Mouse (Mus musculus): ENCODE data around the gene Lhx5.

The Lhx5 gene

DNA sequence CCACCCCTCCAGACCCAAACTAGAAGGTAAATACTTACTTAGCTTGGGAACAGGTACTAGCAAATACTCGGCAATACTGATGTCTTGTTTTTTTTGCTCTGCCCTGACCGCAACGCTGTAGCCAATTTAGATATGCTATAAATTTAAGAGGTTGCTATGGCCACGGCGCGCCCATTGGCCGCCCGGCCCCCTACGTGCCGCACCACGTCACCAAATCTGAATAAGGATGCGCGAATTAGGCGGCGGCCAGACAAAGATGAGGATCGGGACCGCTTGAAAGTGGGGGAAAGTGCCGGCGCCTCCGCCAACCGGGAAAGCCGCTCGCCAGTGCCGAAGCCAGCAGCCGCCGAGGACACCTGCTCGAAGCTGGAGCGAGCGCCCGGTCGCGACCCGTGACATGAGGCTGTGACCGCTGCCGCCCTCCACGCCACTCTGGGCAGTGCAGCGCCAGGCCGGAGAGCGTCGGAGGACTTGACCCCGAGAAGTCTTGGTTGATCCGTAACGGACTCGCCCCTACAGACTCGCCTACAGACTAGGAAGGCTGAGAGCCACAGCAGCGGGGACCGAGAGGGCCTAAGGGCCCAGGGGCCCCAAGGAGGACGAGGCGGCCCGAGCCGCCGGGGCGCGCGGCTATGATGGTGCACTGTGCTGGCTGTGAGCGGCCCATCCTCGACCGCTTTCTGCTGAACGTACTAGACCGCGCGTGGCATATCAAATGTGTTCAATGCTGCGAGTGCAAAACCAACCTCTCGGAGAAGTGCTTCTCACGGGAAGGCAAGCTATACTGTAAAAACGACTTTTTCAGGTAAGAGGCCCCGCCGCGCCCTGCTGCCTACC lies at the start of gene Lhx5:
Lhx5 (plus strand) TSS at position 51 of the 837 bp plus-strand sequence.
- peak; percentile 43 for DNase-seq (ENCODE audit: low spot score)

DNA sequence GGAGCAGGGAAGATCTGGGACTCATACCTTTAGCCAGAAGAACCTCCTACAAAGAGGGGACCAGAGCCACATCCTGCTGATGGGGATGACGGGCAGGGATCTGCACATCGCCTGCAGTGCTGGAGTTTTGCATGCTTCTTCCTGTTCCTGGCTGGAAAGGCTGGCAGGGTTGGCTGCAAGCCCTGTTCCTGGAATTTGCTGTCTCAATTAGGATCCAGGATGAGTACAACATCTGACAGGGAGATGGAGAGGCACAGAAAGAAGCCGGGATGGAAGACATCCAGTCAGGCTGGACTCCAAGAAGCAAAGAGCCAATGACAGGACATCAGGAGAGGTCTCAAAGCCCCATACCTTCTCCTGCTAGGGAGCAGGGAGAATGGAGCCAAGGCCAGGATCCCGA lies 45.1 kb upstream of the Lhx5 start:
- no peak for DNase-seq (ENCODE audit: low spot score)

DNA sequence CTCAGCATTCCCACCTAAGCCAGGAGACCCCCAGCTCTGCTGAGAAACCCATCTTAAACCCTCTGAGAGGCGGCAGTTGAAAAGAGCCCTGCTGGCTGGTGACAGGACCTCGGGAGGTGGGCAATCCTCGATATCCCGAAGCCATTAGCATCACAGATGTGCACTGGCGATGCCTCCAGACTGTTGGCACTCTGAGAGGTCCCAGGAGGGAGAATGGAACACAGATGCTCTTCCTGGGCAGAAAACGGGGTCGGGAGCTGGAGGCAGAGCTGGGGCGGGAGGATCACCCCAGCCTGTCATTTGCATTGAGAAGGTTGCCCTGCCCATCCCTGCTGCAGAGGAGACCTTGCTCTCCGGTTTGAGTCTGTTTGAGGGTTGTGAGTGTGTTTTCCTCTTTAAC lies 42.7 kb upstream of the Lhx5 start:
- no peak for DNase-seq (ENCODE audit: low spot score)

DNA sequence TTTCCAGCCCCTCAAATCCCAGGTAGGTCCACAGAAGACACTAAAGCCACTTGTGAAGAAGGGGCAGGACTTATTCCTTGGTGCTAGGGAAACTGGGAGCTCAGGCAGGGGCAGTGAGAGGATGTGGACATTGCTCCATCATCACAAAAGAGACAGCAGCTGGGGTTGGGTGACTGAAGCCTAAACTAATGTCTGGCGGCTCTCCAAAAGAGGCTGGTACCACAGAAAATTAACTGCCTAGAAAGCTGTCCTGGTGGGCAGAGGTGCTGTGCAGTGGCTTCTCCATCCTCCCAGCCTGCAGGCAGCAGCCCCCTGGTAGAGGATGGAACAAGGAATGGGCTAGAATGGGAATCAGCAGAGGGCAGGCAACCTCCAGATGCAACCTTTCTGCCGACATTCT lies 41.5 kb upstream of the Lhx5 start:
- no peak for DNase-seq (ENCODE audit: low spot score)

DNA sequence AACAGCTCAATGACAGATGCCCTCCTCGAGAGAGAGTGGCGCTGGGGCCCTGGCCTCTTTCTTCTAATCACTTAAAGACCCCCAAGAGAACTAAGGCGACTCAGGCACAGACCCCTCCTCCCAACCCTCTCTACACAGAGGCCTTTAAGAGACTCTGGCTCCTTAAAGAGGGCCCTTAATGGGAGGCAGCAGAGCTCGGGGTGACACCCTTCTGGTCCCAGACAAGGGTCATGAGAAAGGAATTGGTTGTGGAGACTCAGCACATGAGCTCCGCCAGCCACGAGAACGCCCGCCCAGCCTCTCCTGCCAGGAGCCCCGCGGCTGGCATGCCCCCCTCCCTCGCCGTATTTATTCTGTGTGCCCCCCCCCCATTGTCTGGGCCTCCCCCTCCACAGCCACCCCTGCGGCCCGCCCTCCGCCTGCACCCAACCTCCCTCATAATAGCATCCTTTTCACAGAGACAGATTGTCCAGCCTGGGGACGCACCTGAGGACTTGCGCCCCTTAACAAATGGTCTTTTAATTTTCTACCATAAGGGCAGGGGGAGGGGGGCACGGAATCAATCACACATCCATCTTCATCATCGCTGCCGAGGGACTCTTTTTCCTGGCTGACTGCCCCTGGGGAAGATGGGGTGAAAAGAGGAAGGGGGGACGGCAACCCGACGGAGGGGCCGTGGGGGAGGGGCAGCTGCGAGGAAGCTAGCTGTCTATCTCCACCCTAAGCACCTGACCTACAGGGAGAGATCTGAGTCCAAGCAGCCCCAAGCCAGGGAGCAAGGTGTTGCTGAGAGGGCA lies 37.4 kb upstream of the Lhx5 start:
- DNase-seq (ENCODE audit: low spot score), result no peak

DNA sequence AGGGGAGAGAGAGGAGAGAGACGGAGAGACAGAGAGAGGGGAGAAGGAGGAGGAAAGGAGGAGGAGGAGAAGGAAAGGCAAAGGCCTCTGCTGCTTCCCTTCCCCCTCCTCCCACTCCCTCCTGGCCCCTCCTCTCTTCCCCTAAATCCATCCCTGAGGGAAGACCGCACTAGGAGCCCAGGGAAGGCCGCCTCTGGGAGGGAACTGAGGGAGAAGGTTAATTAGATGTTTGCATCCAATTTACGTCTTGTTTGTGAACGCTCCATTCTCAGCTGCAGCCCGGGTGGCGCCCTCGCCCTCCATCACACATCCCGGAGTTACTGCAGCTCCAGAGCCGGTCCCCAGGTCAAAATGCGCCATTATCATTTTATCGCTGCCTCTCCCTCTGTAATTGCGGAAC lies 33.5 kb upstream of the Lhx5 start:
- no peak for DNase-seq (ENCODE audit: low spot score)

DNA sequence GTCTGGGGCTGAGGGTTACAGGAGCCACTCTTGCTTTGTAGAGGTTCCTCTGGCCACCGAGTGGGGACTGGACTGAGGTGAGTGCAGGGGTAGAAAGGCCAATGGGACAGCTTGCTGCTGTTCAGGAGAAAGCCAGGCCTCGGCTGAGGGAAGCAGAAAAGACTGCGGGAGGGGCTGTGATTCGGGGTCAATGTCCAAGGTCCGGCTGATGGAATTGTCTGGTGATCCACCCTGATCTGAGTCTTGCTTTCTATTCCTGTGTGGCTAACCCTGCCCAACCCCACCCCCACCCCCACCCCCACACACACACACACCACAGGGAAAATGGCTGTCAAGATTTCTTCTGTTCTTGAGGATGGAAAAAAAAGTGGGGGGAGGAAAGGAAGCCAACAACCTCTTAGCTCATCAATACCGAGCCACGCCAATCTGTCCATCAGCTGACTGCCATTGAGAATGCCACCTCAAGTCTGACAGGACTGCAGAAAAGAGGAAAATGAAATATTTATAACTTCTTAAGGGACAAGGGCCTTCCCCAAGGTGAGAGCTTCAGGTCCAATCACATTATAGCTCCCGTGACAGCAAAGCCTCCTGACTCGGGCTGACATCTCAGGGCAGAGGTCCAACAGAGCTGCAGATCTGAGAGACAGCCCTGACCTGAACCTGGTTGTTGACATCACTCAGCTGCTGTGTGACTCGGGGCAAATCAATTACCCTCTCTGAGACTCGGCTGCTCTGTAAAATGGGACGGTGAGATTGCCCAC lies 26.5 kb upstream of the Lhx5 start:
- no peak for DNase-seq (ENCODE audit: low spot score)

DNA sequence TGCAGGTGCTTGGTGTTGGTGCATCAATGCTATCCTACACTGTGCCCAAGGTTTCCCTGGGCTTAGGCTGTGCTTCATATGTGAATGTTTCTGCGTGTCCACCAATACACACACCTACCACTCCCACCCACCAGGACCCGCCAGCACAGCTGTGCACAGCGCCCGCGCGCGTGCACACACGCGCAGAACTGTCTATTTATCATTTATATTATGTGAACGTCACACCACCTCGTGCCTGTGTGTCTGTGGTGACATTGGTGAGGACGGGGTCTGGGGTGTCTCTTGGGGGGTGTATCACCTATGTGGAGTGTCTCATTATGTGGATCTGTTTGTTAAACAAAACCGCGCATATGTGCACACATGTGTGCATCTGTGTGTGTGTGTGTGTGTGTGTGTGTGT lies 22.6 kb upstream of the Lhx5 start:
- DNase-seq (ENCODE audit: low spot score), result no peak

DNA sequence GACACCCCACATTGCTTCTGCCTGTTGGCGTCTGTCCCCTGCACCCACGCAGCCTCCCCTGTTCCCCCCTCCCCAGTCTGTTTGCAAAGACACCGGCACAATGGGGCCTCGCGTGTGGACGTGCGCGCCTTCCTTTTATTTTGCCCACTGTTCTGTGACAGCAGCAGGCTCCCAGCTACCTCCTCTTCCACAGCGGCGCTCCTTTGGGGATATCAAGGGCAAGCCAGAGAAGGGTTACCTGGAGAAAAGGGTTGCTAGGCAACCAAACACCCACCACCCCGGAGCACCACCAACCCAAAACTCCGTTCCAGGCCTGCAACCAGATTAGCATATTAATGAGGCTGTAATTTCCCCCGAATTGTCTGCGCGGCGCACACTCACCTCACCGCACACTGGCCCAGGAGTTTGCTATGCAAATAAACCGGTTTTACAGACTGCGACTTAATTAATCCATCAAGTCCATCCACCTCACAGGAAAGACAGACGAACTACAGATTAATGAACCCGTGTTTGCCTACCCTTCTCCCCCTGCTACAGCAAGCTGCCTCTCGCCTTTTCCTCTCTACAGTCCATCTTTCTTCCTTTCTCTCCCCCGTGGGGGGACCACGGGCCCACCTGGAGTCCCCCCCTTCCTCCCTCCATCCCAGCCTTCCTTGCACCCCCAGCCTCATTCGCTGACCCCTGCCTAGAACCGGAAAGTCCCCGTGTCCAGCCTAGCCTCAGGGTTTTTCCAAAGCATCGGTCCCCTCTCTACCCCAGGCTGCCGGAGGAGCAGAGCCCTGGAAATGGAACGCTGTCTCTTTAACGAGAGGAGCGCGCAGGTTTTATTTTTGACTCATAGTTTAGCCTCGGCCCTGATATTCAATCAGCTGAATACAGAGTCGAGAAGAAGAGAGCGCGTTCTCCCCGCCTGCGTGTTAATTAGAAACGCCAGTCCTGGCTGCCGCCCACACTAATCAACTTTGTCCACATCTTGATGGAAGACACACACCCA lies 21.8 kb upstream of the Lhx5 start:
- DNase-seq (ENCODE audit: low spot score), result no peak

DNA sequence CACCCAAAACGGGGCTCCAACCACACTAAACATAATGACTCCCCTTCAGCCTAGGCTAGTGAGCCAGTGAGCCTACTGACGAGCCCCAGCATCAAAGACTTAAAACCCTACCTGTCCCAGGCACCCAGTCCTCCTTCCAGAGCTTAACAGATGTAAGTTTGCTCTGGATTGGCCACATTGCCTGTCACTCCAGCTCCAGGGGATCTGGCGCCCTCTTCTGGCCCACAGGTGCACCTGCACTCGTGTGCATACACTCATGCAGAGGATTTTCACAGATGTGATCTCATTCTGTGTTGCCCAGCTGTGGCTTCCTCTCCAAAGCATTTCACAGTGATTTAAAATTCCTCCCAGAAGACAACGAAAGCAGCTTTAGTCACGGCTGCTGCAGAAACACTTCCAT lies 18.1 kb upstream of the Lhx5 start:
- no peak for DNase-seq (ENCODE audit: low spot score)

DNA sequence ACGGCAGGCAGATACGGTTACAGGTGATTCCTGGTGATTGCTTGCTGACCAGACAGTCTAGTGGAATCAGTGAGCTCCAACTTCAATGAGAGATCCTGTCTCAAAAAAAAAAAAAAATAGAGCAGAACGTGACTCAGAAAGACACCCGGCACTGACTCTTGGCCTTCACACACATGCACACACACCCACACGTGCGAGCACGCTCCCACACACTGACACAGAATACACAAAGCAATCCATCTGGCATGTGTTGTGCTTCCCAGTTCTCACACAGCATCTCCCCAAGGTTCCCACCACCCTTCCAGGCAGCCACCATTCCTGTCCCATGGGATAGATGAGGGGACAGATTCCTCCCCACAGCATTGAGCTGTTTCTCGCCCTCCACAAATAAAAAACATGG lies 11.4 kb upstream of the Lhx5 start:
- no peak for DNase-seq (ENCODE audit: low spot score)

DNA sequence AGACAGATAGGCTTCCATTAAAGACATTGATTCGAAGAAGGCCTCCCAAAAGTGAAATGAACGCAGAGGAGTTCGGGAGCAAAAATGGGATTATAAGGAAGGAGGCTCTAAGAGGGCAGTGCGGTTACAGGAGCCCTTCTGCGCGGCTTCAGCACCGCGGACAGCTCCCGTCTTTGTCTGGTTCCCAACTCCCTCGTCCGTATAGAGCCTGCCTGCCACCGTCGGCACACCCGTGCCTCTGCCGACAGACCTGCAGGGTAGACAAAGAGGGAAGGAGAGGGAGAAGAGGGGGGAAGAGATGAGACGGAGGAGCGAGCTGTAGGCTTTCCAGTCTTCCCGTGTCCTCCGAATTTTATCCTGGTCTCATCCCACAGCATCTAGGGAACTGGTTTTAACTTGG lies 7.5 kb upstream of the Lhx5 start:
- DNase-seq (ENCODE audit: low spot score), result peak; percentile 90

DNA sequence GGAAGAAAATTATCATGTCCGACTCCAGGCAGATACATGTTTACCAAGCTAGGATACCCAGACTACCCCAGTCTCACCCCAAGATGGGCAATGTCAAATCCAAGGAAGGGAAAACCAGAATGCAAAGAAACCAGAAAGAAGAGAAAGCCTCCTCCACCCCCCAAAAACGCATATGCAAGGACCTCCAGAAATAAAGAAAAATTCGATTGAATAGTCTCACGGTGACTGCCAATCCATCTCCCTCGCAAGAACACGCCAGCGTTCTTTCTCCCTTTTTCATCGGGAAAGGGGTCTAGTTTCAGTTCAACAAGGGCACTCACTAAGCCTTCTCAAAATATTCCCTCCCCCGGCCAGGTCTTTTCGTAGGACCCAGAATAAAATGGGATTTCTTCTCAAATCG lies 6.8 kb upstream of the Lhx5 start:
- no peak for DNase-seq (ENCODE audit: low spot score)

DNA sequence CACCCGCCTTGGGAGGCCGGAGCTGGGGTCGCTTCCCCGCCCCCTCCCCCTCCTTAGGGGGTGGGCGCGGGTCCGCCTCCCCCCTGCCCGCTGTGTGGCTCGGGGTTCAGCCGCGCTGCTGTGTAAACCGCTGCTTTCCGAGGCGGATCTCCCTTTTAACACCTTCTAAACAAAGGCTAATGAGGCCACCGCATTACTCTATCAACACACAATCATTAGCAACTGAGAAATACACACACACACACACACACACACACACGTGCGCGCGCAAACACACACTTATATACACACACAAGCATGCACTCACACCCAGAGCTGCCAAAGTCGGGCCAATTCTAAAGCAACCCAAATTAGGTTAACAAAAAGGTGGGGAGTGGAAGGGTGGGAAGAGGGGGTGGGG lies 5.8 kb upstream of the Lhx5 start:
- no peak for DNase-seq (ENCODE audit: low spot score)

DNA sequence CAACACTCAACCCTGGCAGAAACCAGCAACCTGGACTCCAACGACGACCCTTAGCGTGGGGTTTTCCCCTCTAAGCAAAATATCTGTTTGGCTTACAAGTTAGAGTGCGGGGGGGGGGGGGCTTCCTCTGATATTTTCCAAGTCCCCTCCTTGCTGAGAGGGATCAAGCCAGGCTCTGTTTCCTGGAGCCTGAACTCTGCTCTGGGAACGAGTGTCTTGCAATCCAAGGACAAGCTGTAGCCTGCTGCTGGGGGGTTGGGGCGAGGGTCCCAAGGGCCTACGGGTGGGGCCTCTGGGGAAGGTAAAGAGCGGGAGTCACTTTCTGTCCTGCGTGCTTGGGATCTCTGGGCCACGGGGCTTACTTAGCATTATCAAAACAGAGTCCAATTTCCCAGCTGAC lies 4.9 kb upstream of the Lhx5 start:
- no peak for DNase-seq (ENCODE audit: low spot score)

DNA sequence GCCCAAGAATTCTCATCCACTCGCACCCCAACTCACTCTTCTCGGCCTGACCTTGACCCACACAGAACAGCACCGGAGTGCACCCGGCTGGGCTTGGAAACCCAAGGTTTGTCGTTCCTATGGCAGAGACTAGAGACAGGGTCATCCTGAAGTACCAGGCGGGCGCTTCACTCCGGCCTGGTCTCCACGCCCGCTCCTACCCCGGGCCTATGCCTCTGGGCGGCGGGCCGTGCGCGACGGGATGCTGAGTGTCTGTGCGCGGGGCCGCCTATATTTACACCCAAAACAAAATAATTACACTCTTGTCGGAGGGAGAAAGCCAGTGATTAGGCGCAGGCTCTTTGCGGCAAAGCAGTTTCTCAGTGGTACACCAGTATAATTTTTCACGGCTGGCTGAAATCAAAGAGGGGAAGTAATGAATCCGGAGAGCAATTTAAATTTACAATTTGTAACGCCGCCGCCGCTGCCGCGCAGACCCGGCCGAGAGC lies 4.0 kb upstream of the Lhx5 start:
- no peak for DNase-seq (ENCODE audit: low spot score)

DNA sequence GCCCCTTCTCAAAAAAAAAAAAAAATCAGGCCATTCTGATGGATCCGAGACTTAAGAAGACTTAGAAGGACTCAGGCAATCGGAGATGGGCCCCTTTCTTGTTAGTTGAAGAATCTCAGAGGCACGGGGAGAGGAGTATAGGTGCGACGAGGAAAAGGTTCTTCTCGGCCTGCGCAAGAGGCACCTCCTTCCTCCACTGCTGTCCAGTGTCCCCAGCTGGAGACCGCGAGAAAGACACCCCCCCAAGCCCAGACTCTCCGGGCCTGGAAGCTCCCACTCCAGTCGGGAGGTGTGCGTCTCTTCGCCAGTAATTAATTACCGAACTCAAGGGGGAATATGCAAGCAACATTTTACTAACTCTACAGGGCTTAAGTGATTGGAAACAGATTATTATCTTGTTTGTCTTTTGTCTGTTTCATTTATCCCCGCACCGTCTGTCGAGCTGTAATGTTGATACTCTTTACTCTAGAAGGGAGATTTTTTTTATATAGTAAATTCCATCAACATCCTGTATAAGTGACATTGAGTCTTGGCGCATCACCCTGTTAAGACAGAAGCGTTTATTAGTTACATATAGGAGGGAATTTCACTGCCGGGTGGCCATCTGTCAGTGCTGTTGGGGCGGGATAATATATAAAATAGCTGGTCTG lies 3.2 kb upstream of the Lhx5 start:
- no peak for DNase-seq (ENCODE audit: low spot score)

DNA sequence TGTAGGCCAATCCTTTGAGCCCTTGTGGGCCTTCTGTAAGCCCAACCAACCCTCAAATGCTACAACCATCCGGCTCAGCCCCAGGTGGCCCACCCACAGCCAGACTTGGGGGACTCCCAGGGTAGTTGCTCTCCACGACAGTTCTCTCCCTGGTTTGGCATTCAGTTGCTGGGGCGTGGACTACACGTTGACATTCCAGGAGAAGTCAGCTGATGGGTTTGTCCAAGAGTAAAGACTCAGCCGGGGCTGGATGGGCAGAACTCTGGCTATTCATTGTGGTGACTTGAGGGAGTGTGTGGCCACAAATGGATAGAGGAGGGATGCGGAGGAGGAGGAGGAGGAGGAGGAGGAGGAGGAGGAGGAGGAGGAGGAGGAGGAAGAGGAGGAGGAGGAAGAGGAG lies 2.5 kb upstream of the Lhx5 start:
- DNase-seq (ENCODE audit: low spot score), result no peak

DNA sequence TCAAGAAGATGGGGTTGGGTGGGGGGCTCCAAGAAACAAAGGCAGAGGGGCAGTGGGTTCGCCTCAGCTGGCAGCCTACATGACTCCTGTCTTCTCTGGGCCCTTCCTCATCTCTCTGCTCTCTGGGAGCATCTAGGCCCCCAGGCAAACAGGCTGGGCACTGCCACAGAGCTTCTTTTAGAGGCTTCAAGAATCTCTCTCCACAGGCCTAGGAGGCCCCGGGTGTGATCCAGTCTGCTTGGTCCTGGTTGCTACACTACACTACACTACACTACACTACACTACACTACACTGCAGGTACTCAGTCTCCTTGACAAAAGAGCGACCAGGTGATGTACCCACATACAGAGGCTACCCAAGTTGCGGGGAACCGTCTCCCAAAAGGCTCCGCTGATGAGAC lies 1.8 kb upstream of the Lhx5 start:
- no peak for DNase-seq (ENCODE audit: low spot score)

DNA sequence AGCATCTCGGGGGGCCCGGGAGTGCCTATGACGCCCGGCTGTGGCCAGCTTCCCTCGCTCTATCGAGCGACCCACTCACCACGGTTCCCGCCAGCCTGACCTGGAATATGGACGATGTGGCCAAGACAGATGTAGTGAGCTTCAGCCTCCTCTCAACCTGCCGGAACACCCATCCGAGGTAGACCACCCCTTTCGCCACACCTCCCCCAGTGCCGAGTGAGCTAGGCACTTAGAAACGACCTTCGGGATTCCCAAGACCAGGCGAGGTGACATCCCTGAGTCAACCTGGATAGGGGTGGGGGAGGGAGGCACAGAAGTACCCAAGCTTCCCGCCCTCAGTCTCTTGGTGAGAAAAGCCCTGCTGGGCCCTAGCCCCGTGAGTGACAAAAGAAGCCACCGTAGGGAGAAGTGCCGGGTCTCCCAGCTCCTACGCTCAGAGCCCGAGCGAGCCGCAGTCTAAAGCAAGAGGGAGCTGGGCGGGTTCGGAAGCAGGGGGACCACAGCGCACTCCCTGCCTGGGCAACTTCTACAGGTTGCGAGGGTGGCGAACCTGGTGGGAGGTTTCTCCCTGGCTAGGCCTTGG lies 407 bp upstream of the Lhx5 start:
- DNase-seq (ENCODE audit: low spot score), result peak; percentile 30
